Mouse (Mus musculus) heart, postnatal 0 days (tissue): Measurements from ENCODE around the gene Gstm3. TPM values are rescaled to one million over a fixed set of nuclear protein-coding genes. Genes with fewer than 3 reads are reported as not detected.

ENCODE experiments used
- ATAC-seq: fragments of 200-750 bp; cut with Nextera tagmentation; 2 replicates; pipeline ENCODE4 v1.8.0; 2017; ENCODE audit warnings: low read depth, moderate number of reproducible peaks, moderate library complexity; ENCODE audit not compliant: insufficient read depth
- DNase-seq: peaks from one replicate; pipeline ENCODE4 v3.0.0-alpha.2; 2016; ENCODE audit warnings: low spot score
- H3K27ac ChIP-seq: fragments of 300-500 bp; sonication (generic); 2 replicates; pipeline ENCODE4 v1.5.1; 2014; ENCODE audit warnings: low read depth, mild to moderate bottlenecking
- H3K27me3 ChIP-seq: fragments of 300-500 bp; sonication (generic); 2 replicates; pipeline ENCODE4 v1.6.1; 2014; ENCODE audit warnings: low read length, mixed read lengths; ENCODE audit not compliant: control insufficient read depth, insufficient read depth
- H3K36me3 ChIP-seq: fragments of 300-500 bp; sonication (generic); replicated peaks from 2 replicates; pipeline ENCODE4 v1.6.1; 2014; ENCODE audit warnings: low read length, mixed read lengths; ENCODE audit not compliant: control insufficient read depth, insufficient read depth
- H3K4me1 ChIP-seq: fragments of 300-500 bp; sonication (generic); 2 replicates; pipeline ENCODE4 v1.6.1; 2014; ENCODE audit warnings: antibody characterized with exemption; ENCODE audit not compliant: control insufficient read depth, insufficient read depth
- H3K4me2 ChIP-seq: fragments of 300-500 bp; sonication (generic); 2 replicates; pipeline ENCODE4 v1.6.1; 2014; ENCODE audit warnings: low read depth, mild to moderate bottlenecking, low read length, moderate library complexity
- H3K4me3 ChIP-seq: fragments of 300-500 bp; sonication (generic); 2 replicates; pipeline ENCODE4 v1.5.1; 2014; ENCODE audit warnings: low read depth, low read length
- H3K9ac ChIP-seq: fragments of 300-500 bp; sonication (generic); replicated peaks from 2 replicates; pipeline ENCODE4 v1.6.1; 2014; ENCODE audit warnings: low read depth, low read length, mixed read lengths
- H3K9me3 ChIP-seq: fragments of 300-500 bp; sonication (generic); replicated peaks from 2 replicates; pipeline ENCODE4 v1.6.1; 2016; ENCODE audit warnings: low read length; ENCODE audit not compliant: control insufficient read depth
- CTCF ChIP-seq: IDR thresholded peaks from 2 replicates; pipeline ENCODE4 v1.5.1; 2016; ENCODE audit warnings: antibody characterized with exemption, control low read depth, low read depth
- EP300 ChIP-seq: IDR thresholded peaks from 2 replicates; pipeline ENCODE4 v1.6.1; 2016; ENCODE audit warnings: antibody characterized with exemption, low read depth
- WGBS: fragments of 180-500 bp; shearing (Covaris S2); extraction: QIAGEN DNeasy Blood & Tissue Kit; methylation state at CpG from one replicate; pipeline ENCODE4 v1.1.7; 2014; 5-methylcytosine and 5-hydroxymethylcytosine counted together
- polyA plus RNA-seq: library from polyadenylated mRNA; unstranded; fragments of >200 nt; fragmentation: Nextera tagmentation; extraction: Ambion mirVana; gene quantifications from 2 replicates; pipeline ENCODE4 v1.2.1, GENCODE M21; 2015
- total RNA-seq: library from RNA; depleted of rRNA; stranded (reverse); fragments of >200 nt; gene quantifications from 2 replicates; pipeline ENCODE4 v1.2.3, GENCODE M21; 2014; ENCODE audit warnings: low replicate concordance

The Gstm3 gene
- total and polyA plus RNA-seq, 2 experiments from 2014 or later: not detected

DNA sequence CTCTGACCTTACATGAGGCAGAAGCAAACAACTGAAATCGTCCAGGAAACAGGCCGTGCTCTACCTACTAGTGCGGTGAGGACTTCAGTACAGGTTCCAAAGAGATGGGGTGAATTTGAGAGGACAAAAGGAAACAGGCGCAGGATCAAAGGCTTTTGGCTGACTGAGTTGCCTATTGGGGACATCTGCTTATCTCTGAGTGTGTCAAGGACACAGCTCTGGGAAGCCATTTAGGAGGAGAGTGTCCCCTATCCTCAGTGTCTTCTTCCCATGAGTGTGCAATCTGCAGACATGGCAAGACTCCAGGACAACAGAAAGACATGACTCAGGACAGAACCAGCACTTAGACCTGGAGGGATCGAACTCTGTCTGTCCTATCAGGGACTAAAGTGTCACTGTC is 15.4 kb upstream of the Gstm3 start:
- Histone ChIP-seq H3K4me2 (no peak overlapping the region), H3K9ac (no peak overlapping the region), H3K27ac (no peak overlapping the region), H3K4me1 (0 out of 2 replicates have a peak, but pooled peaks cover 12% of the 10 kb centered on the region), H3K9me3 (no peaks in the 10 kb centered on the region), H3K4me3 (no peak overlapping the region), H3K27me3 (no peaks in the 10 kb centered on the region), H3K36me3 (no peaks in the 10 kb centered on the region)
- DNase-seq (no peak), ATAC-seq (no peak)
- TF ChIP-seq CTCF: no peak
- TF ChIP-seq EP300: no peak
- WGBS: 62% methylated on average over 5 of the region's 5 CpGs

DNA sequence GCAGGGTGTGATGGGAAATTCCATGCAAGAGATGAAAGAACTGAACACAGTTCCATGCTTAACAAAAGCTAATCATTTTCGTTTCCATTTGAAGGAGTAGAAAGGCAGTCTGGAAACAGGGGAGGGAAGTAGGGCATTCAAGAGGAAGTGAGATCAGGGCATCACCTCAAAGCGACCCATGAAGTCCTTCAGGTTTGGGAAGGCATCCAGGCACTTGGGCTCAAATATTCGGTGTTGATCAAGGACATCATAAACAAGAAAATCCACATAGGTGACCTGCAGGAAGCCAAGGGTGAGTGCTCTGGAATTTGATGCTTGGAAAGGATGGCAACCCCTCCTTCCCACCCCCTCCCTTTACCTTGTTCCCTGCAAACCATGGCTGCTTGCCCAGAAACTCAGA is 14.7 kb upstream of the Gstm3 start:
- Histone ChIP-seq H3K9me3 (no peaks in the 10 kb centered on the region), H3K9ac (no peak overlapping the region), H3K27ac (no peak overlapping the region), H3K4me1 (0 out of 2 replicates have a peak, but pooled peaks cover 12% of the 10 kb centered on the region), H3K4me3 (no peak overlapping the region), H3K36me3 (no peaks in the 10 kb centered on the region), H3K27me3 (no peaks in the 10 kb centered on the region), H3K4me2 (no peak overlapping the region)
- TF ChIP-seq EP300: no peak
- no peak for TF ChIP-seq CTCF
- 49% methylated on average over 3 of the region's 3 CpGs for WGBS
- ATAC-seq (no peak), DNase-seq (no peak)

DNA sequence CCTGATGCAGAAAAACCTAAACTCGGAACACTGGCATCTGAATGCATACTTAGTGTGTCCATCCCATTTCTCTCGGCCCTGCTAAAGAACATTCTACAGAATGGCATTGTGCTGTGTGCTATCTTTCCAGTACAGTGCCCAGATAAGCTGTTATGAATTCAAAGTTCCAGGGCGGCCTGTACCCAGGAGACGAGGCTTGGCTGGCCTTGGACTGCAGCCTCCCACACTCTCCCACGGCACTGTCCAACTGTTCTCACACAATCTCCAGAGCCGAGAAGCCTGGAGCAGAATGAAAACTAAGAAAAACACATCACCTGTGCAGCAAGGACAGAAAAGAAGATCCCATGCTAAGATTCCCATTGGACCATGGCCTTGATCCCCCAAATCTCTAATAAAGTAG is 13.6 kb upstream of the Gstm3 start:
- no peak for DNase-seq
- Histone ChIP-seq H3K9me3 (no peaks in the 10 kb centered on the region), H3K9ac (no peak overlapping the region), H3K4me1 (0 out of 2 replicates have a peak, but pooled peaks cover 12% of the 10 kb centered on the region), H3K4me3 (no peak overlapping the region), H3K27me3 (no peaks in the 10 kb centered on the region), H3K36me3 (no peaks in the 10 kb centered on the region), H3K4me2 (no peak overlapping the region), H3K27ac (no peak overlapping the region)
- 55% methylated on average over 6 of the region's 6 CpGs for WGBS
- TF ChIP-seq EP300: no peak
- TF ChIP-seq CTCF: no peak
- no peak for ATAC-seq

DNA sequence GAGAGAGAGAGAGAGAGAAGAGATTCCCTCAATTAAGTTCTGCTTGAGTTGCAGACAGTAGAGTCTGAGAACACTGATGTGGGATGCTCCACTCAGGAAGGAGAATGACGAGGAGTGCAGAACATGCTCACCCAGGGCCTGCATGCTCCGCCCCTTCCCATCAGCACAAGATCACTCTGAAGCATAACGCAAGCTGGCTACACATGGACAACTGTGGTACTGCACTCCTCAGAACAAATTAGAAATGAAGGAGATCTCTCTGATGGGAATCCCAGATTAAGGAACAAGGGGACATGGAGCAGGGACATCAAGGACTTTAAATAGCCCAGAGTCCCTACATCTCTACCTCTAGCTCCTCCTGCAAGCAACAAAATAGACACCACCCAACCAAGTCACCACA is 12.2 kb upstream of the Gstm3 start:
- ATAC-seq: no peak
- WGBS: 66% methylated on average over 3 of the region's 3 CpGs
- H3K4me1 ChIP-seq: 0 out of 2 replicates have a peak, but pooled peaks cover 12% of the 10 kb centered on the region
- no peak overlapping the region for H3K9ac ChIP-seq
- TF ChIP-seq CTCF: no peak
- TF ChIP-seq EP300: no peak
- no peak for DNase-seq
- no peaks in the 10 kb centered on the region for H3K27me3 ChIP-seq
- no peak overlapping the region for H3K4me3 ChIP-seq
- H3K9me3 ChIP-seq: no peaks in the 10 kb centered on the region
- no peak overlapping the region for H3K27ac ChIP-seq
- H3K4me2 ChIP-seq: no peak overlapping the region
- H3K36me3 ChIP-seq: no peaks in the 10 kb centered on the region

DNA sequence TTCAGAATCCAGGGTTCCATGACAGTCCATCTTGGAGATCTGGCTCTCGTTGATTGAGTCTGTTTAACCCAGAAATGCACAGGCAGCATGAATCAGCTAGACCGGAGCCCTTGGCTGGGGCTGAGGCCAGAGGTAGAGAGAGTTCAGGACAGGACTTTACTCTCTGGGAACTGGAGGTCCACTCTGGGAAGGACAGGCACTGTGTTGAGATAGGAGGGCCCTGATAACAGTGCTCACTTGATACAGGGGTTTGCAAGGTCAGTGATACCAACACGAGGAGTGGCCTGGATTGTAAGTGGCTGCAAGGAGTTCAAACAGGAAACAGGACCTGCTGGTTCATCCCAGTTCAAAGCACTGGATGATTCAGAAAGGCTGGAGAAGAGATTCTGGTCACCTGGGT is 8.6 kb upstream of the Gstm3 start:
- no peak overlapping the region for H3K4me3 ChIP-seq
- 50% methylated on average over 3 of the region's 3 CpGs for WGBS
- DNase-seq (no peak), ATAC-seq (no peak)
- no peaks in the 10 kb centered on the region for H3K4me1 ChIP-seq
- H3K9ac ChIP-seq: no peak overlapping the region
- H3K4me2 ChIP-seq: no peak overlapping the region
- no peaks in the 10 kb centered on the region for H3K9me3 ChIP-seq
- H3K27me3 ChIP-seq: no peaks in the 10 kb centered on the region
- no peaks in the 10 kb centered on the region for H3K36me3 ChIP-seq
- TF ChIP-seq CTCF (no peak), EP300 (no peak)
- H3K27ac ChIP-seq: no peak overlapping the region

DNA sequence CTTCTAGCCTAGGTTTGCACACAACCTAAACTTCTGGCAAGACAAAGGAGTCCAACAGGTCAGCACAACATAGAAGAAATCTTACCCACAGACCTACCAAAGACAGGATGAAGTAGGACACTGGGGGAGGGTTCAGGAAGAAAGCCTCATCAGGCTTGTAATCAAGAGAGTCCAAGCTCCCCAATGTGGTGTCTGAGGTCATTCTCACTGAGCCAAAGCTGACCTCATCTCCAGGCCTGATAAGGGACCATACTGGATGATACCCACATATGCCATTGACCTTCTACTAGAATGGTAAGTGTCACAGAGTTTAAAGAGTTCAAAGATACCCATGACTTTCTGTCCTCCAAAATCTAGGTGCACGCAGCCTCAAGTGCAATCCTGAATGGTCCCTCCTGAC is 5.2 kb upstream of the Gstm3 start:
- H3K9ac ChIP-seq: no peak overlapping the region
- H3K27ac ChIP-seq: no peak overlapping the region
- H3K27me3 ChIP-seq: 0 out of 2 replicates have a peak, but pooled peaks cover 2% of the 10 kb centered on the region
- 93% methylated on average over 1 of the region's 1 CpGs for WGBS
- no peaks in the 10 kb centered on the region for H3K9me3 ChIP-seq
- no peaks in the 10 kb centered on the region for H3K4me1 ChIP-seq
- H3K36me3 ChIP-seq: no peaks in the 10 kb centered on the region
- TF ChIP-seq CTCF (no peak), EP300 (no peak)
- DNase-seq: no peak
- H3K4me3 ChIP-seq: no peak overlapping the region
- ATAC-seq: no peak
- H3K4me2 ChIP-seq: no peak overlapping the region
